Mouse (Mus musculus) frontal cortex, adult 2 months (tissue): ENCODE data around the gene Txk. TPM values are rescaled to one million over a fixed set of nuclear protein-coding genes. Genes with fewer than 3 reads are reported as not detected.

Experiments used
- DNase-seq, 2 experiments: peaks; one replicate each; pipeline ENCODE4 v3.0.0; 2022; ENCODE audit warnings: low spot score in 1 of 2; ENCODE audit errors: extremely low spot score in 1 of 2
- polyA plus RNA-seq: library from polyadenylated mRNA; depleted of rRNA; stranded (reverse); fragments of >200 nt; gene quantifications from 2 replicates; pipeline ENCODE4 v1.2.3, GENCODE M21; 2012; rRNA removed

Txk gene
- polyA plus RNA-seq, 1 experiment = 0.34 TPM

GRCm38 (mm10) chr5:72646996-72647395 lies 105.6 kb downstream of the Txk start:
- DNase-seq = no peak

GRCm38 (mm10) chr5:72646131-72646530 lies 106.4 kb downstream of the Txk start:
- no peak for DNase-seq

Other genes starting within 250 kb of the Txk start
- gene Corin, start 248.3 kb downstream of the Txk start, polyA plus RNA-seq = 0.08 and 0.14 TPM in 2 replicates
- gene Nfxl1, start 193.1 kb downstream of the Txk start, polyA plus RNA-seq = 11.9 and 12.3 TPM in 2 replicates
- 4.3 and 4.5 TPM in 2 replicates for gene Zar1, start 171.5 kb downstream of the Txk start, polyA plus RNA-seq
- gene Gm5868, start 165.2 kb downstream of the Txk start, polyA plus RNA-seq = 0.21 and 0.34 TPM in 2 replicates
- gene Cnga1, start 108.5 kb downstream of the Txk start, polyA plus RNA-seq = not detected in 2 replicates
- 0.02 and 0.13 TPM in 2 replicates for gene Nipal1, start 105.0 kb downstream of the Txk start, polyA plus RNA-seq
- 2.6 and 3.2 TPM in 2 replicates for gene Tec, start 115.7 kb upstream of the Txk start, polyA plus RNA-seq
- gene Slain2, start 161.5 kb upstream of the Txk start, polyA plus RNA-seq = 14.3 and 15.4 TPM in 2 replicates
- gene Gm10135, start 221.9 kb upstream of the Txk start, polyA plus RNA-seq = not detected in 2 replicates